Mouse (Mus musculus) adipocyte (in vitro differentiated cells): Measurements from ENCODE around the gene Zc2hc1b.

Experiments used
- DNase-seq: peaks from one replicate; pipeline ENCODE4 v3.0.0-alpha.2; 2016; ENCODE audit warnings: low spot score

Gene Zc2hc1b

DNA sequence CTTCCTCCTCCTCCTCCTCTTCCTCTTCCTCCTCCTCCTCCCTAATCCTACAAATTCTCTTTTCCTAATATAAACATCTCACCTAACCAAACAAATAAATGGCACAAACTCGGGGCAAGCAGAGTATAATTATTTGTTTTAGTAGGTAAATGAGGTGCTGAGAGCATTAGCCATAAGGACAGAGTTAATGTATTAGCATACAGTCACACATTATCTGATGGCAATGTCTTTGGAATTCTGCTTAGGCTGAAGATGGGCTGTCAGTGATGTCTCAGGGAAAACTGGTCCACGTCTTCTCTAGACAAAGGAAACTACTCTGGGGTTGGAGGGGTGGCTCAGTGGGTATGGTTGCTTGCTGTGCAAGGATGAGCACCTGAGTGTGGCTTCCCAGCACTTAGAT is 6.4 kb downstream of the Zc2hc1b start:
- DNase-seq: no peak

GRCm38 (mm10) chr10:13170739-13171448 is 6.9 kb downstream of the Zc2hc1b start:
- no peak for DNase-seq

GRCm38 (mm10) chr10:13168461-13168860 is 9.4 kb downstream of the Zc2hc1b start:
- no peak for DNase-seq

DNA sequence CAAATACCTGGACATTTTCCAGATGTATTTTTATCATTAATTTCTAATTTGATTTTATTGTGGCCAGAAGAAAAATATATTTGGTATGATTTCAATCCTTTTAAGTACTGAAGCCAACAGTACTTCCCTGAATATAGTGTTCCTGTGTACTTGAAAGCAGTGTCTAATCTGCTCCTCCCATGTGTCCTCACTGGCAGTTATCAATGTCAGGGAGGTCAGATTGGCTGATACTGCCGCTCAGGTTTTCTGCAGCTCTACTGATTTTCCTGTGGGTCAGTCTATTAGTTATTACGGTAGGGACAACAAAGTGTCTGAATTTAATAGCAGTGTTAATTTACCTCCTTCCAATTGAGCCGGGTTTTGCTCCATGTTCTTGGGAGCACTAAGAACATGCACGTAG is 15.8 kb downstream of the Zc2hc1b start:
- DNase-seq: no peak

- no peak for DNase-seq
Measured at GRCm38 (mm10) chr10:13160913-13161312, 16.9 kb downstream of the Zc2hc1b start.

GRCm38 (mm10) chr10:13155377-13155776 is 22.4 kb downstream of the Zc2hc1b start:
- DNase-seq: no peak

- DNase-seq: no peak
Measured at GRCm38 (mm10) chr10:13152811-13153364, 24.9 kb downstream of the Zc2hc1b start.

GRCm38 (mm10) chr10:13151353-13151752 is 26.5 kb downstream of the Zc2hc1b start:
- DNase-seq: peak; percentile 38

GRCm38 (mm10) chr10:13150435-13150834 is 27.4 kb downstream of the Zc2hc1b start:
- no peak for DNase-seq

- DNase-seq: no peak
Measured at GRCm38 (mm10) chr10:13140434-13140833, 37.4 kb downstream of the Zc2hc1b start.

GRCm38 (mm10) chr10:13137906-13138305 is 39.9 kb downstream of the Zc2hc1b start:
- DNase-seq: no peak

DNA sequence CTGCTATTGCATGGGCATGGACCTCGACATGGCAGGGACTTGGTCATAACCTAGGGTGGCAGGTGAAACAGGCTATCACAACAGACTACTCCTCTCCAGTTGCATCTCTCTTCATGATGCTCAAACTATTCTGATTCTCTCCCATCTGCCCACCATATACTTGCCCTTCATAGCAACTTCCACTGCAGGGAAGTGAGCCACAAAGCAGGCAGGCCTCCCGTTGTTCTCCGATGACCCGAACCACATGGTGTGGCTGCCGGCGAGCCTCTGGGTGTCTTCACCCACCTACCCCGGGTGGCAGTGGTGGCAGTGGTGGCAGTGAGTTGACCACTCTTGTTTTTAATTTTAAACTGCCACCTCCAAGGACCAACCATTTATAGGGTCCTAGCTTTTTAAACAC is 42.1 kb downstream of the Zc2hc1b start:
- DNase-seq: no peak

DNA sequence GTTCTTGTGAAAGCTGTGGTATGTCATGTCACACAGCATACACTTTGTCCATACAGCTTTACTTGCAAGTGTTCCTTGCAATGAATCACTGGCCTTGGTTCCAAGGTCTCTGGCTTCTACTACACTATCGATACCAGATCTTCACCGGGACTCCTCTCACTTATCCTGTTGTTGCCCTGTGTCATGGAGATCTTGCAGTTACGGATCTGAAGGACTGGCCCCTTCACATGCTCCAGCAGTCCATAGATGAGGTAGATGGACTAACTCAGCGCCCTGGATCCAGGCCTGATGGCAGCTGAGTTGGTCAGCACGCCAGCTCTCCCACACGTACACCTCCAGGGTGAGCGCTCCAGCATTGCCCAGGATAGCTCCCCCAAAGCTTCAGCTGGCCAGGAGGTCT is 42.5 kb downstream of the Zc2hc1b start:
- DNase-seq: no peak

DNA sequence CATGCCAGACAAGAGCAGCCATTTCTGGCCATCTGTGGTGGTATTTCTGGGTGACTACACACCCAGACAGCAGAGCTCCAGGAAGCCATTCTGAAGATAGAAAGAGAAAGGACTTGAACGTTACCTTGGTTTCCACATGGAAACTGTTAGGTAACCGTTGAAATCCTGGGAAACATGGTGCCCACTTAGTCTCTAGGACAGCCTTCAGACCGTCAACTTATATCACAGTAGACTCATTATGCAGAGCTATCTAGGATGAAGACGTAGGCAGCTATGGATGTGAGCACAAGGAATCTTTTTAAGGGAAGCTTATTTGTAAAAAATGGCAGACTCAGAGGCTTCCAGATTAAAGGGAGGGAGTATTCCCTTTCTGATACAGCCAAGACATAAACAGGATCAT is 44.0 kb downstream of the Zc2hc1b start:
- DNase-seq: no peak

DNA sequence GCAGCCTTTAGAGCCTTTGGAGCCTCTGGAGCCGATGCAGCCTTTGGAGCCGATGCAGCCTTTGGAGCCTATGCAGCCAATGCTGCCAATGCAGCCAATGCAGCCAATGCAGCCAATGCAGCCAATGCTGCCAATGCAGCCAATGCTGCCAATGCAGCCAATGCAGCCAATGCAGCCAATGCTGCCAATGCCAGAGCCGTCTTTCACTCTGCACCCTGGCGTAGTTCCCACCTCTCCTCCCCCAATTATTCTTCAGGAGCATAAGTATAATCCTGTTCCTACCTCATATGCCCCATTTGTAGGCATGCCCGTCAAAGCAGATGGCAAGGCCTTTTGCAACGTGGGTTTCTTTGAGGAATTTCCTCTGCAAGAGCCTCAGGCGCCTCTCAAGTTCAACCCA is 49.9 kb downstream of the Zc2hc1b start:
- DNase-seq: no peak

- no peak for DNase-seq
Measured at GRCm38 (mm10) chr10:13127335-13127734, 50.5 kb downstream of the Zc2hc1b start.

DNA sequence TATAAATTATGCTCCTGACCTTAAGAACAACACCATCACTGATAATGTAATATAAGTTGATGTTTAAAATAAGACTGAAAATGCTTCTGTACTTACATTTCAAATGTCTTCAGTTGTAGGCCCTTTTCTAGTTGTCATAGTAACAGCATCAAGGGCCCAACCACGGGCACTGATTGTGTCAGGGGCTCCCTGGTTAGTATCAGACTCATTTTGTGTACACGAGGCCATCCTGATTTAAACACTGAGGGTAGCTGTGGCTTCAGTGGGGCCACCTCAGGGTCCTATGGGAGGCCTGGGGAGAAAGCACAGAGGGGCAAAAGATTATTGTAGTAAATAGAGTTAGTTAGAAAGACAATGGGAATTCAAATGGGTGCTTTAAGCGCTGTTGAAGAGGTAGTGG is 52.0 kb downstream of the Zc2hc1b start:
- DNase-seq: no peak

GRCm38 (mm10) chr10:13119300-13119699 is 58.5 kb downstream of the Zc2hc1b start:
- no peak for DNase-seq

DNA sequence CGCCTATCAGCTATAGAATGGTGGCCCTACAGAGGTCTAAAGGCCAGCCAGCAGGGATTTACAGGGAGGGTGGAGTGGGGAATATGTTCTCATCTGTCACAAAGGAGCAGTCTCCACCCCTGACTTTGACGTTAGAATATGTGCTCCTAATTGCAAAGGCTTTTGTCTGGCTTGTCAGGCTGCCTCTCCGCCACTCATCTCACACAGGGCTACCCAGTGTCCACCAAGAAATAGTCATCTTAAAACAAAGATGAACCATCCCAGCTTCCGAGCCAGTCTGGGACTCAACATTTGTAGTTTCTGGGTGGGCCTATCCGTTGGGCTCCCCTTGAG is 59.1 kb downstream of the Zc2hc1b start:
- DNase-seq: no peak

DNA sequence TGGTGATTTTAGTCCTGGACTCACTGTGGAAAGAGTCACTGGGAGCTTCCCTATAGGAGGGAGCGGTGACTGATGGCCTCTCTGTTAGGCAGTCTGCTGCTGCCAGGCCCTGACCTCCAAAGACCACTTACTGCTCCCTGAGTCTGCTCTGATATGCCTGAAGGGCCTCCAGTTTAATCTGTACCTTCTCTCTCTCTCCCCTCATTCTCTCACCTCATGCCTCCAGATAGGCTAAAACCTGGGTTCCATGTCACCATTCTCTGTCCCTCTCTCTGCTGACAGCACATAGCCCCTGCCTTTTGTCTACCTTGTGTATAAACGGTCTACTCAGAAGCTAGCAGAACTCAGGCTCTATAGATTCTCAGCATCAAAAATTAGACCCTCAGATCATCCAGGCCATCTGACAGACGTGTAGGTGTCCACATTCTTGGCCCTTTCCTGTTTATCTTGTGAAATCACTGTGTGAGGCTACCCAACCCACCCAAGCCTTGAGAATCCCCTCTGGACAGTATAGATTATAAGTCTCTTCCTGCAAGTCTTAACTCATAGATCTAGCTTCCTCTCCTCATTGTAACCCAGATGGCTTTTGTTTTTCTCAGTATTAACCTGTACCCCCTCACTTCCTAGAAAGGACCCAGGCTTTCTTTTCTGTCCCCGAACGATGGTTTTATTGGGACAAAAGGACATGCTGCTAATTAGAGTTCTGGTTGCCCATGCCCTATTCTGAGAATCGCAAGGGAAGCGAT is 59.6 kb downstream of the Zc2hc1b start:
- DNase-seq: no peak

GRCm38 (mm10) chr10:13116706-13117665 is 60.8 kb downstream of the Zc2hc1b start:
- DNase-seq: no peak

DNA sequence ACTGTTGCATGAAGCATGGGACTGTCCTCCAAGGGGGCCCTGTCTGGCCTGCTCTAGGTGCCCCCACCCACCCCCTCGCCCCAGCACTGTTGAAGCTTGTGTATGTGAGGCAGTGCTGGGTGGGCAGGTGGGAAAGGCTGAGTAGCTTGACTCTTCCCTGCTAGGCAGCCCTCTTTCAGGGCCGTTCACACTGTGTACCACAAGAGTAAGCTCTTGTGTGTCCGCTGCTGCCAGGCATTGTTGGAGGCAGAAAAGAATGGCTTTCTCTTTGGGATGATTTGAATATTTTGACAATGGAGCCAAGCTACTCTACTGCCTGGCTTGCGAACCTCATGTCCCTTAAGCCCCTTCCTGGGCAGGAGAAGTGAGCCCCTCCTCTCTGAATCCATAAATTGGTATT is 62.8 kb downstream of the Zc2hc1b start:
- no peak for DNase-seq
